Mouse (Mus musculus): ENCODE data around the gene Zfpm1. TPM values are rescaled to one million over a fixed set of nuclear protein-coding genes. Genes with fewer than 3 reads are reported as not detected.

Gene Zfpm1
- polyA plus RNA-seq, 1 experiment from 2014 or later = 11.7 TPM

DNA sequence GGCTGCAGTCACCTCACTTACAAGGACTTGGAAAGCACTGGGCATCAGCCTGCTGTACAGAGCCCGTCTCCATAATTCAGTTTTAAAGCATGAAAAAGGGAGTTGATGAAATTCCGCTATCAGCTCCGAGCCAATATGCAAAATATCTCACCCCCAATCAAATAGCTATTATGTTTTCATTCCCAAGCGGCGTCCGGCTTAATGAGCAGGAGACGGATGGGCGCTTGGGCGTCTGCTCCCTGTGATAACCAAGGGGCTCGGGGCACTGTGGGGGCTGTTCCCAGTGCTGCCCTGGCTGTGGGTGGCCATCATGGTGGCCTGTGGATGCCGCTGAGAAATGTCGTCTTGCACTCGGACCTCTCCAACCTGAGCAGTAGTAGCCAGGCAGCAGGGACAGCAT is 19.1 kb downstream of the Zfpm1 start:
- H3K4me2 ChIP-seq = peak overlapping the region; percentile 99
- H3K4me3 ChIP-seq (replicated peaks) = peak overlapping the region; percentile 14; the same call in 1 of the 2 replicates
- no peak for ATAC-seq (ENCODE audit: low read depth)
- 67% methylated on average over 13 of the region's 13 CpGs for WGBS (ENCODE audit: insufficient replicate concordance)
- H3K9ac ChIP-seq = peak overlapping the region; percentile 99
- H3K36me3 ChIP-seq = peaks cover 95% of the 10 kb centered on the region
- no peaks in the 10 kb centered on the region for H3K27me3 ChIP-seq
- peaks cover 100% of the 10 kb centered on the region for H3K4me1 ChIP-seq (replicated peaks)
- no peak for DNase-seq
- no peaks in the 10 kb centered on the region for H3K9me3 ChIP-seq (replicated peaks)
- H3K27ac ChIP-seq = peak overlapping the region; percentile 97

DNA sequence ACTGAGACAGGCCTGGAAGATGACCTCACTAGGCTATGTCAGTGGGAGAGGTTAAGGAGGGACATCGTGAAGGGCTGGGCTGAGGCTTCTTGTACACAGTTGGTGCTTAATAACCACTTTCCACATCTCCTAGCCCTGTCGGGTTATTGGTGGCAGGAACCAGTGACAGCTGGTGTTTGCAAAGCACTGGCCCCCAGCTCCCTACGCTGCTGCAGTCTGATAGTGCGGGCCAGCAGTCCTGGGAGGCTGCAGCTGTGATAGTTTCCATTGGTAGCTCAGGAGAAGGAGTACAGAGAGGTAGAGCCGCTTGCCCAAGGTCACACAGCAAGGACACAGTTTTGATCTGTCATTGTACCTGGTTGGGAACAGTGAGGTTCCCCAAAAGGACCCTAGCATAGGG is 19.9 kb downstream of the Zfpm1 start:
- WGBS (ENCODE audit: insufficient replicate concordance) = 22% methylated on average over 5 of the region's 5 CpGs
- peak overlapping the region; percentile 97 for H3K27ac ChIP-seq
- H3K9ac ChIP-seq = peak overlapping the region; percentile 99
- H3K36me3 ChIP-seq = peaks cover 97% of the 10 kb centered on the region
- DNase-seq (no peak), ATAC-seq (ENCODE audit: low read depth) (peak; percentile 57)
- H3K4me1 ChIP-seq (replicated peaks) = peaks cover 100% of the 10 kb centered on the region
- H3K4me2 ChIP-seq = peak overlapping the region; percentile 99
- no peaks in the 10 kb centered on the region for H3K9me3 ChIP-seq (replicated peaks)
- H3K4me3 ChIP-seq (replicated peaks) = peak overlapping the region; percentile 14; the same call in 1 of the 2 replicates
- H3K27me3 ChIP-seq = no peaks in the 10 kb centered on the region

DNA sequence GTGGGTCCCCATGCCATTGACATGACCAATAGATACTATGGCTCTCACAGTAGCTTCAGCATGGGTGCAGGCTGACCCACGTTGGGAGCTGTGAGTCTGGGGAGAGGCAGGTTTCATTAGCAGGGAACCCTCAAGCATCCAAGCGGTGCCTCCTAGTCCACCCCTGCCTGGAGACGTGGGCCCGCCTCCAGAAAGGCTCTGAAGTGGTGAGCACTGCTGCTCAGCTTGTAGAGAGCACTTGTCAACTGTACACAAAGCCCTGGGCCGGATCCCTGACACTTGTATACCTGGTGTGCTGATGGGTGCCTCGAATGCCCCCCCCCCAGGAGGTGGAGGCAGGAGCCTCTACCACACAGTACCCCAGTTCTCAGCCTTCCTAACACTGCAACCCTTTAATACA is 21.5 kb downstream of the Zfpm1 start:
- H3K4me3 ChIP-seq (replicated peaks) = no peak overlapping the region
- no peak for DNase-seq
- H3K36me3 ChIP-seq = peaks cover 97% of the 10 kb centered on the region
- ATAC-seq (ENCODE audit: low read depth) = no peak
- peak overlapping the region; percentile 99 for H3K9ac ChIP-seq
- no peaks in the 10 kb centered on the region for H3K27me3 ChIP-seq
- H3K4me1 ChIP-seq (replicated peaks) = peaks cover 100% of the 10 kb centered on the region
- H3K9me3 ChIP-seq (replicated peaks) = no peaks in the 10 kb centered on the region
- WGBS (ENCODE audit: insufficient replicate concordance) = 35% methylated on average over 6 of the region's 6 CpGs
- H3K4me2 ChIP-seq = peak overlapping the region; percentile 99
- peak overlapping the region; percentile 97 for H3K27ac ChIP-seq

DNA sequence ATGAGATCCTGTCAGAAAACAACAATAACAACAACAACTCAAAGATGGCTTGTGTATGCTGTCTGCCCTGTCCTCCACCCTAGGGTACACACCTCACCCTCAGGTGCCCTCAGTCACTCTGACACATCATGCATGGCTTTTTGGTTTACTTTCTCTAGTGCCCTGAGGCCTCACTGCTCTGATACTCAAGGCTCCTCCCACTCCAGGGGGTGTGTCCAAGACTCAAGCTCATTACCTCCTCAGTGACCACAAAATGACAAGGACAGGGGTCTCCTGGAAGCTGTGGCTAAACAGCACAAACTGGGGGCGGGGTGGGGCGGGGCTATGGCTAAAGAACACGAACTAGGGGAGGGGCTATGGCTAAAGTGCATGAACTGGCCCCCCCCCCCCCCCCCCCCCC is 22.1 kb downstream of the Zfpm1 start:
- H3K9ac ChIP-seq = peak overlapping the region; percentile 99
- no peak overlapping the region for H3K4me3 ChIP-seq (replicated peaks)
- no peaks in the 10 kb centered on the region for H3K27me3 ChIP-seq
- 7% methylated on average over 3 of the region's 3 CpGs for WGBS (ENCODE audit: insufficient replicate concordance)
- DNase-seq (no peak), ATAC-seq (ENCODE audit: low read depth) (peak; percentile 33)
- peaks cover 100% of the 10 kb centered on the region for H3K4me1 ChIP-seq (replicated peaks)
- H3K4me2 ChIP-seq = peak overlapping the region; percentile 99
- peak overlapping the region; percentile 97 for H3K27ac ChIP-seq
- no peaks in the 10 kb centered on the region for H3K9me3 ChIP-seq (replicated peaks)
- peaks cover 97% of the 10 kb centered on the region for H3K36me3 ChIP-seq

GRCm38 (mm10) chr8:122306660-122307399 is 24.9 kb downstream of the Zfpm1 start:
- H3K4me3 ChIP-seq (replicated peaks) = peak overlapping the region; percentile 37
- ATAC-seq (ENCODE audit: low read depth) (peak; percentile 4), DNase-seq (no peak)
- 39% methylated on average over 26 of the region's 26 CpGs for WGBS (ENCODE audit: insufficient replicate concordance)
- H3K9me3 ChIP-seq (replicated peaks) = no peaks in the 10 kb centered on the region
- peaks cover 96% of the 10 kb centered on the region for H3K36me3 ChIP-seq
- H3K27me3 ChIP-seq = no peaks in the 10 kb centered on the region
- H3K27ac ChIP-seq = peak overlapping the region; percentile 97
- H3K4me2 ChIP-seq = peak overlapping the region; percentile 99
- peak overlapping the region; percentile 99 for H3K9ac ChIP-seq
- peaks cover 100% of the 10 kb centered on the region for H3K4me1 ChIP-seq (replicated peaks)

GRCm38 (mm10) chr8:122307836-122308235 is 25.9 kb downstream of the Zfpm1 start:
- 77% methylated on average over 8 of the region's 8 CpGs for WGBS (ENCODE audit: insufficient replicate concordance)
- Histone ChIP-seq H3K27ac (peak overlapping the region; percentile 97), H3K9me3 (replicated peaks) (no peaks in the 10 kb centered on the region), H3K9ac (peak overlapping the region; percentile 99), H3K27me3 (no peaks in the 10 kb centered on the region), H3K4me1 (replicated peaks) (peaks cover 100% of the 10 kb centered on the region), H3K4me3 (replicated peaks) (no peak overlapping the region), H3K36me3 (peaks cover 96% of the 10 kb centered on the region), H3K4me2 (peak overlapping the region; percentile 99)
- DNase-seq (no peak), ATAC-seq (ENCODE audit: low read depth) (no peak)

GRCm38 (mm10) chr8:122309272-122309671 is 27.3 kb downstream of the Zfpm1 start:
- Histone ChIP-seq H3K27me3 (no peaks in the 10 kb centered on the region), H3K4me3 (replicated peaks) (peak overlapping the region; percentile 40), H3K4me2 (peak overlapping the region; percentile 99), H3K9me3 (replicated peaks) (no peaks in the 10 kb centered on the region), H3K9ac (peak overlapping the region; percentile 99), H3K4me1 (replicated peaks) (peaks cover 100% of the 10 kb centered on the region), H3K27ac (peak overlapping the region; percentile 97), H3K36me3 (peaks cover 99% of the 10 kb centered on the region)
- DNase-seq = peak; percentile 94
- ATAC-seq (ENCODE audit: low read depth) = peak; percentile 87
- 7% methylated on average over 12 of the region's 12 CpGs for WGBS (ENCODE audit: insufficient replicate concordance)

DNA sequence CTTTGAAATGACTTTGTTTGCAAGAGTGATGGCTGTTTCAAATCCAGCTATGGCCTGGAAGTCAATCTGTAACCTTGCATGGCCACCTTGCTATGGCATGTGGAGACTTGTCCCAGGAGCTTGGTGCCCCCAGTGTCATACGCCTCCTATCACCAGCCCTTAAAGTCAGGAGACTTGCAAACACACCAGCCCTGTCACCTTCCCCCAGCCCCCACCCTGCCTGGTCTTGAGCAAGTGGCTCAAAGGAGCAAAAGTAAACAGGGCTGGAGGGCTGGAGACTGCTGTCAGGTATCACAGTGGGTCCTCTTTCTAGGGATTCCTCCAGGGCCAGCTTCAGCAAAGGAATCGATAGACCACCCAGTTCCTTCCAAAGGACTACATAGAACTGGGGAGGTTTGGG is 29.2 kb downstream of the Zfpm1 start:
- peak overlapping the region; percentile 97 for H3K27ac ChIP-seq
- peaks cover 99% of the 10 kb centered on the region for H3K36me3 ChIP-seq
- peaks cover 100% of the 10 kb centered on the region for H3K4me1 ChIP-seq (replicated peaks)
- peak overlapping the region; percentile 99 for H3K4me2 ChIP-seq
- ATAC-seq (ENCODE audit: low read depth) = no peak
- 56% methylated on average over 2 of the region's 2 CpGs for WGBS (ENCODE audit: insufficient replicate concordance)
- DNase-seq = no peak
- H3K9ac ChIP-seq = peak overlapping the region; percentile 99
- no peaks in the 10 kb centered on the region for H3K27me3 ChIP-seq
- H3K9me3 ChIP-seq (replicated peaks) = no peaks in the 10 kb centered on the region
- H3K4me3 ChIP-seq (replicated peaks) = no peak overlapping the region

DNA sequence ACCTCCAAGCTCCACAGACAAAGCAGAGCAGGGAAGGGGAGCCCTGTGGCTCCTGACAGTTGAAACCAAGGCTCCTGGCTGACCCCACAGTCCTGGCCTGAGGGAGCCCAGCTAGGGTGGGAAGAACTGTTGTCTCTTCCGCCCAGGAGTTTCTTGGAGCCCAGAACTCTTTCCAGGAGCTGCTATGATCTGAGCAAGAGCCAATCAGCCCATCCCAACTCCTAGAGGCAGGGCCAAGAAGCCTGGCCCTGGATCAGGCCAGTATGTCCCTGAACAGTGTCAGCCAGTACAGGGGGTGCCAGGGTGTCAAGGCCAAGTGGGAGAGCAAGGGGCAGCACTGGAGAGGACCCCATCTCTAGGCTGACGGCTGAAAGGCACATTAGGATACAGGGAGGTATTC is 30.6 kb downstream of the Zfpm1 start:
- H3K4me1 ChIP-seq (replicated peaks) = peaks cover 100% of the 10 kb centered on the region
- DNase-seq (no peak), ATAC-seq (ENCODE audit: low read depth) (no peak)
- H3K4me3 ChIP-seq (replicated peaks) = peak overlapping the region; percentile 21; the same call in 1 of the 2 replicates
- H3K27me3 ChIP-seq = no peaks in the 10 kb centered on the region
- WGBS (ENCODE audit: insufficient replicate concordance) = 27% methylated on average over 2 of the region's 2 CpGs
- H3K9ac ChIP-seq = peak overlapping the region; percentile 99
- H3K9me3 ChIP-seq (replicated peaks) = no peaks in the 10 kb centered on the region
- peak overlapping the region; percentile 51 for H3K4me2 ChIP-seq
- peak overlapping the region; percentile 97 for H3K27ac ChIP-seq
- H3K36me3 ChIP-seq = peaks cover 99% of the 10 kb centered on the region

GRCm38 (mm10) chr8:122313310-122313709 is 31.4 kb downstream of the Zfpm1 start:
- Histone ChIP-seq H3K9me3 (replicated peaks) (no peaks in the 10 kb centered on the region), H3K27ac (peak overlapping the region; percentile 97), H3K4me3 (replicated peaks) (peak overlapping the region; percentile 21; the same call in 1 of the 2 replicates), H3K4me2 (peak overlapping the region; percentile 51), H3K9ac (peak overlapping the region; percentile 99), H3K27me3 (no peaks in the 10 kb centered on the region), H3K36me3 (peaks cover 99% of the 10 kb centered on the region), H3K4me1 (replicated peaks) (peaks cover 100% of the 10 kb centered on the region)
- ATAC-seq (ENCODE audit: low read depth) = peak; percentile 51
- 6% methylated on average over 12 of the region's 12 CpGs for WGBS (ENCODE audit: insufficient replicate concordance)
- peak; percentile 83 for DNase-seq

DNA sequence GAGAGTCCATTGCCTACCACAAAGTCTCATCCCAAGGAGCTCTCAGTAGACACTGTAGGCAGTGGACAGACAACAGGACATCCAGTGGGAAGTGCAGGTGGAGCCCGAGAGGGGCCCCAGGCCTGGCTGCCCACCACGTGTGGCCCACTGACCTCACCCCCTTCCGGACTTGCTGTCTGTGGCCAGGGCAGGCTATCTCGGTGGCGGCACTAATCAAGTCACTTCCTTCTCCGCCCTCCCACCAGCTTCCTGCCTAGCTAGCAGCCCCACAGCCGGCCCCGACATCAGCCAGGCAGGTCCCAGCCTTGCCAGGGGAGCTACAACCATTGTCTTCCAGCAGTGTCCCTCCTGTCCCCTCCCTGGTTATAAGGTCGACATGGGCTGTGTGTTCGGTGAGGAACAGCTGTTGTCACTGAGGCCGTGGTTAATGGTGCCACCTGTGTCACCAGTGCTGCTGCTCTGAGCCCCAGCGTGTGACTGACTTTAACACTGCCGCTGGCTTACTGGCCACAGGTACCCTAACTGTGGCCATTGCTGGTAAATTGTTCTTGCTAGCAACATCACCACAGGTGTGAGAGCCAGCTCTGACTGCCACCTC is 33.1 kb downstream of the Zfpm1 start:
- H3K27me3 ChIP-seq = no peaks in the 10 kb centered on the region
- H3K4me3 ChIP-seq (replicated peaks) = no peak overlapping the region
- peak overlapping the region; percentile 99 for H3K9ac ChIP-seq
- H3K4me1 ChIP-seq (replicated peaks) = peaks cover 100% of the 10 kb centered on the region
- 29% methylated on average over 13 of the region's 13 CpGs for WGBS (ENCODE audit: insufficient replicate concordance)
- H3K27ac ChIP-seq = peak overlapping the region; percentile 97
- no peaks in the 10 kb centered on the region for H3K9me3 ChIP-seq (replicated peaks)
- peak overlapping the region; percentile 6; the same call in 1 of the 2 replicates for H3K4me2 ChIP-seq
- ATAC-seq (ENCODE audit: low read depth) = no peak
- H3K36me3 ChIP-seq = peaks cover 93% of the 10 kb centered on the region
- no peak for DNase-seq

All from liver, embryonic 13.5 days (tissue).